Mouse (Mus musculus) adrenal gland, adult (tissue): ENCODE results near the gene Olfr765.
"Not testable (repeated sequence)": the region's sequence is repeated elsewhere in the genome, so short reads cannot be mapped to it uniquely, and the experiment has no call there.

Experiments
- DNase-seq, 2 experiments: peaks; one replicate each; pipeline ENCODE4 v3.0.0; 2022 to 2023; ENCODE audit warnings: low spot score in 1 of 2; ENCODE audit not compliant: inconsistent age in 2 of 2

The Olfr765 gene

DNA sequence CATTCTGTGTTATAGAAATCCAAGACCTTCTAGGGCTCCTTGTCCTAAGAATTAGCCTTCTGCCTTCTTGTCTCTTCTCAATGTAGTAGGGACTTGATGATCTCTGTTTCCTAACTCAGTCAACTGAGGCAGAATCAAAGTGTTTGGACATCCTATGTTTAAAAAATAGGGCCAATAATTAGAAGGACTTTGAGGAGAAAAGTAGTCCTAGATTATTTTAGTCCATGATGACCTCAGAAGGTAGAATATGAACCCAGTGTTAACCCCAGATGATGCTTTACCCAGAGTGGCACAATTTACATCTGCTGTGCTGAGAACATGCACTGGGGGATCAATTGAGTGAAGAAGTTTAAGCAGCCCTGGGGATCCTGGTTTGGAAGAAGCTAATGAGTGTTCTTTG lies at the start of gene Olfr765:
Gene Olfr765 (minus strand): TSS at position 101 of the 400 bp plus-strand sequence.
- not testable (repeated sequence) for DNase-seq

DNA sequence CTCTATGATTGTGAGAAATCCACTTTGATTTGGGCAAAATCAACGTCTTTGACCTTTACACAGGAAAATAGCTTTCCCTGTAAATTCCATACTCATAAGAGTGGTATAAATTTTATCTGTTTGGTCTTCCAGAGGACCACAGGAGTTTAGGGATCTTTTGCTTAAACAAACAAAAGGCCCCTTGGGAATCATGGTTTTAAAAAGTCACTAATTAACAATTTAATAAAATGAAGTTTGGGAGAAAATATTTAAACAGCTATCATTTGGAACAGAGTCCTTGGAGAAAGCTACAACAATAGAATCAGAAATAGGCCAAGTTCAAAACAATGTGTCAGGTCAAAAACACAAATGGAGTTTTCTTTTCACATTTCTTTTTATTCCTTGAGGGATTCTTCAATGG lies 49.5 kb upstream of the Olfr765 start, which contains the start of gene Olfr768:
Gene Olfr768 (minus strand): TSS at position 101 of the 400 bp plus-strand sequence.
- no peak for DNase-seq

DNA sequence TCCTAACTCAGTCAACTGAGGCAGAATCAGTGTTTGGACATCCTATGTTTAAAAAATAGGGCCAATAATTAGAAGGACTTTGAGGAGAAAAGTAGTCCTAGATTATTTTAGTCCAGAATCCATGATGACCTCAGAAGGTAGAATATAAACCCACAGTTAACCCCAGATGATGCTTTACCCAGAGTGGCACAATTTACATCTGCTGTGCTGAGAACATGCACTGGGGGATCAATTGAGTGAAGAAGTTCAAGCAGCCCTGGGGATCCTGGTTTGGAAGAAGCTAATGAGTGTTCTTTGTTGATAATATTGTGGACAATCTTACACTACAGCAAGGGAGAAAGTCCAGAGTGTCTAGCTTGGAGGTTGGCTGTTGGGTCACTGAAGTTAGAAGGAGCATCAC lies 33.0 kb upstream of the Olfr765 start, which contains the start of gene Olfr767:
Gene Olfr767 (minus strand): TSS at position 101 of the 400 bp plus-strand sequence.
- not testable (repeated sequence) for DNase-seq

DNA sequence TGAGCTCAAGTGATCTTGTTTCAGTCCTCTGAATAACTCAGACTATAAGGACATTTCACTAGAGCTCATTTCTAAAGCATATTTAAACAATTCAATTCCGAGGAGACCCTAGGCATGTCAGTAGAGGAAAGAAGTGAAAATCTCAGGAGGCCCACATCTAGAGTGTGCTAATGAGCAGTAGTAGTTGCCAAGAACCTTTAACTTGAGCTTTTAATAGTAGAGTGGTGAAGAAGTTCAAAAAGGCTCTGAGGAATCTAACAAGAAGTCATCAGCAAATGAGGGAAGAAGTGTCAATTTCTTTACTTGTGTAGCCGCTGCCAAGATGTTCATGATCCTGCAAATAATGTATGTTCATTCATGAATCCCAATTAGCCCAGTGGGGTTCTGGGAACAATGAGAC lies 19.1 kb upstream of the Olfr765 start, which contains the start of gene Olfr766-ps1:
Gene Olfr766-ps1 (minus strand): TSS at position 101 of the 400 bp plus-strand sequence.
- DNase-seq, result no peak

DNA sequence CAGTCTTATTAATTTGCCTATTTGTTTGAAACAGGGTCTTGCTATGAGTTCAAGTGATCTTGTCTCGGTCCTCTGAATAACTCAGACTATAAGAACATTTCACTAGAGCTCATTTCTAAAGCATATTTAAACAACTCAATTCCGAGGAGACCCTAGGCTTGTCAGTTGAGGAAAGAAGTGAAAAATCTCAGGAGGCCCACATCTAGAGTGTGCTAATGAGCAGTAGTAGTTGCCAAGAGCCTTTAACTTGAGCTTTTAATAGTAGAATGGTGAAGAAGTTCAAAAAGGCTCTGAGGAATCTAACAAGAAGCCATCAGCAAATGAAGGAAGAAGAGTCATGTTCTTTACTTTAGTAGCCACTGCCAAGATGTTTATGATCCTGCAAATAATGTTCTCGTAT lies 10.0 kb downstream of the Olfr765 start, which contains the start of gene Olfr764-ps1:
Gene Olfr764-ps1 (minus strand): TSS at position 101 of the 400 bp plus-strand sequence.
- no peak for DNase-seq

DNA sequence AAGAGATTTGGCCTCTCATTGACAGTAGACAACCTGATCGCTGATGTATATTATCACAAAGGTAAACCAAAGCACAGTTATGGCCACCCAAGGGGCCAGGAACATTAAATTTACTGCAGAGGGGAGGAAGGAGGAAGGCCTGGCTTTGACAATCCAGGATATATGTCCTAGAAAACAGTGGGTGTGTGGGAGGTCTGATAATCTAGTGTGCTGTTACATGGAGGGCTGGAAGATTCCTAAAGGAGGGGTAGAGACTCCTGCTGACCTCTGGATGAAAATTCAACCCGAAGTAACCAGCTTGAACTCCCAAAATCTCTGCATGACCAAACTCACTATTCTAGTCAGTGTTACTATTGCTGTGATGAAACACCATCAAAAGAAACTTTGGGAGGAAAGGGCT lies 21.5 kb downstream of the Olfr765 start:
- DNase-seq, result no peak

DNA sequence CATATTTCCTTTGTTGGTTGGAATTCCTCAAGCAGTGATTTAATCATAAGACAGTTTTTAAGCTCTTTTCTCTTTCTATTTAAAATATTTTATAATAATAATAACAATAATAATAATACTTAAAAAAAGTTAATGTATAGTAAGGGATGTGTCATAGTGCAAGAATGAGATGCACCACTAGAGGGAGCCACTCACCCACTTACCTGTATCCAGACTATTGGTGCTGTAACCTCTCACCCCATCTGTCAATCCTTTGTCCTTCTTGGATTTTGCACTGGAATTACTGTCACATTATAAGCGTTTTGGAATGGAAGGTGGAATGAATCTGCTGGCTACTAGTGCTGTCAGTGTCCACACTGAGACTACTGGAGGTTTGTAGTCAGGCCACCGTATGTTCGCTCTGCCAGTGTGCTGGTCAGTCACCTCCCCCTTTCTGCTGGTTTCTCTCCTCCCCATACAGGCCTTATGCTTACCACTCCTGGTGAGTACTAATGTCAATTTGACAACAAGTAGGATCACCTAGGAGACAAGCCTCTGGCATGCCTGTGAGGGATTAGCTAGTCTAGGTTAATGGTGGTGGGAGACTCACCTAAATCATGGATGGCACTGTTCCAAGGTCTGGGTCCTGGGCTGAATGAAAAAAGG lies 23.7 kb downstream of the Olfr765 start:
- DNase-seq, result peak in 1 of 2 experiments; percentile 74

DNA sequence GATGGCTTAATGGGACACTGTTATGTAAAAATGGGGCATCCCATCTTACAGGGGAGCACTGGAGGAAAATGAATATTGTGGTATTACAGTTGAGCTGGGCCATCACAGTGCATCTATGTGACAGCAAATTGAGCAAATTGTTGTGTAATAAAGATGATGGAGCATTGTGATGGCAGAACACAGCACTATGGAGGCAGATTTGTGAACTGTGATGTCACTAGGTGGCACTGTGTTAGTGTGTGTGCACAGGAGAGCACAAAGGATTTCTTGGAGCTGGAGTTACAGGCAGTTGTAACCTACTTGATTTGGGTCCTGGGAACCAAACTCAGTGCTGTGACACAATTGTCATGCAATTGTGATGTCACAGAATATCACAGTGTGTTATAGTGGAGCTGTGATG lies 26.5 kb downstream of the Olfr765 start:
- no peak for DNase-seq

DNA sequence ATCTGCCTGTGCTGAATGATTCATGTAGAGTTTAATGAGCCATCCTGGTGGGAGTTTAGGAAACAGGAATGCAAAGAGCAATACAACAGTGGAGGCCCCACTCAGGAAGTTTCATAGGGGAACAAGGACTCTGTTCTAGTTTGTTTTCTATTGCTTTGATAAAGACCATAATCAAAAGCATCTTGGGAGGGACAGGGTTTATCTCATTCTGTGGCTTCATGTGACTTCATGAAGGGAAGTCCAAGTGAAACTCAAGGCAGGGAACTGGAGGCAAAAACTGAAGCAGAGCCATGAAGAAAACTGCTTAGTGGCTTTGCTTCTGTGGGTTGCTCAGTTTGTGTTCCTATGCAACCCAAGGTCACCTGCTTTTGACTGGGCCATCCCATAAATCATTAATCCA lies 35.3 kb downstream of the Olfr765 start:
- no peak for DNase-seq

DNA sequence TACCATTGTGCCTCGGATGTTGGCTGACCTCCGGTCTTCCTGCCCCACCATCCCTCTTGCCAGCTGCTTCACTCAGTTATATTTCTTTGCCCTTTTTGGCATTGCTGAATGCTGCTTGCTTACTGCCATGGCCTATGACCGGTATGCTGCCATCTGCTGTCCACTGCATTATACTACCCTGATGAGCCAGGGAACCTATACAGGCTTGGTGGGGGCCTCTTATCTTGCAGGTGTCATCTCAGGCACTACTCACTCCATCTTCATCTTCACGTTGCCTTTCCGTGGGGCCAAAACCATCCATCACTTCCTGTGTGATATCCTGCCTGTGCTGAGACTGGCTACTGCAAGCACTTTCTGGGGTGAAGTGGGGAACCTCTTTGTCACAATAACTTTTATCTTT lies 38.3 kb downstream of the Olfr765 start:
- DNase-seq, result not testable (repeated sequence)

DNA sequence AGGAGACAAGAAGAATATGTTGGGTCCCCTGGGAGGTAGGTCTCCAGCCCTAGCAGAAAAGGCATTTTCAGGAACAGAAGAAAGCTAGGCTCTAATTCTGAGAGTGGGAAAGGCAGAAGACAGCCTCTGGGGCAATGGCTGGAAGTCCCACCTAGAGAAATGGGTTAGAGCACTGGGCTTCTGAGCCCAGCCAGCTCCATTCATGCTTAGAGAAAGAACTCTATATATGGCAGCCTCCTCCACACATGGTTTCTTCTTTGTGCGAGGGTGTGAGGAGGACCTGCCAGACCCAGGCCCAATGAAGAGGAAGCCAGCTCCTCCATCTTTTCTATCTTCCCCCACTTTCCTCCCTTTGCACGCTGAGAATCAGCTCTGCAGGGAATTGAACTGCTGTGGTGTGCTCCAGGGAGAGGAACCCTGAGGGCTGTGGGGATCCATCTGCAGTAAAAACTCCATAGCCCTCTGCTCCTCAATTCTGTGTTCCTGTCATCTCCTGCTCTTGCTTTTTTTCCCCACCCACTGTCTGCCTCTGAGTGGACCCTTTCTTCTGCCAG lies 39.4 kb downstream of the Olfr765 start, which contains the start of gene Olfr763:
Gene Olfr763 (plus strand): TSS at position 504 of the 554 bp plus-strand sequence.
- DNase-seq, result no peak

DNA sequence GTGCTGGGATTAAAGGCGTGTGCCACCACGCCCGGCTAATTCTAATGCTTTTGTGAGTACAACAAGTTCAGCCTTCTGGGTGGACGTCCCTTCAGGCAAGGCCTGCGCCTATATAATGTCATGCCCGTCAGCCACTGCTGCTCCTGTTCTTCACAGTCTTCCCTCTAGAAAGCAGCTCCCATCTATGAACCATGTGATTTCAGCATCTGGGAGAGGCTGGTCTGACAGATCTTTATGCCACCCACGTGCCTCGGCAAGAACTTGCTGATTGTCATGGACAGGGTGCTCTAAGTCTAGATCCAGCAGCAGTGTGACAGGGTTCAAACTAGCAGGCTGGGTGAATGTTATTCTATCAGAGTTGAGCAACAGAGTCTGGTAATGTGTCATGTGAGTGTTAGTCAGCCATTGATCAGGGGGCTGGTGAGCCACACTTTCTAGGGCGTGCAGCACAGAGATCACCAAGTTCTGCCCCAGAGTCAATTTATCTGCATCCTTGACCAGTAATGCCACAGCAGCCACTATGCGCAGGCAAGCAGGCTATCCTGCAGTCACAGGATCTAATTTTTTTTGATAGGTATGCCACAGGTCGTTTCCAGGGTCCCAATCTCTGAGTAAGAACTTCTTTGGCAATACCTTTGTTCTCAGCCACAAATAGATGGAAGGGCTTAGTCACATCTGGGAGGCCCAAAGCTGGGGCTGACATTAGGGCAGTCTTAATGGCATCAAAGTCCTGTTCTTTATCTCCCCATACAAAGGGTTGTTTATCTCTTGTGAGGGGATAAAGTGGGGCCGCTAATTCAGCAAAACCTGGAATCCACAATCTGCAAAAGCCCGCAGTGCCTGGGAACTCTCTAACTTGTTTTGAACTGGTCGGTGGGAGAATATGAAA lies 45.5 kb downstream of the Olfr765 start:
- peak in 1 of 2 experiments; percentile 26 for DNase-seq

DNA sequence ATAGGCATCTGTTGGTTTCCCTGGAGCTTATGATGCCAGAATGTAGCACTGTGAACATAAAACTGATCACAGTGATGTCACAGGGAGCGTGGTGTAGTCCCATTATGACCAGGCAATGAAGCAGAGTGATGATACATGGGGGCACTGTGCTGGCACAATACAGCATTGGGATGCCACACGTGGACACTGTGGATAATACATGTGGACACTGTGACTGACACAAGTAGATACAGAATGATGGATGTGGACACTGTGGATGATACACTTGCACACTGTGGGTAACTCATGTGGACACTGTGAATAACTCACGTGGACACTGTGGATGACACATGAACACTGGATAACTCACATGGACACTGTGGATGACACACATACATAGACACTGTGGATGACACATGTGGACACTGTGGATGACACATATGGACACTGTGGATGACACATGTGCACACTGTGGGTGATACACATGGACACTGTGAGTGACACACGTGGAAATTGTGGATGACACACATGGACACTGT lies 53.2 kb downstream of the Olfr765 start:
- DNase-seq, result no peak

DNA sequence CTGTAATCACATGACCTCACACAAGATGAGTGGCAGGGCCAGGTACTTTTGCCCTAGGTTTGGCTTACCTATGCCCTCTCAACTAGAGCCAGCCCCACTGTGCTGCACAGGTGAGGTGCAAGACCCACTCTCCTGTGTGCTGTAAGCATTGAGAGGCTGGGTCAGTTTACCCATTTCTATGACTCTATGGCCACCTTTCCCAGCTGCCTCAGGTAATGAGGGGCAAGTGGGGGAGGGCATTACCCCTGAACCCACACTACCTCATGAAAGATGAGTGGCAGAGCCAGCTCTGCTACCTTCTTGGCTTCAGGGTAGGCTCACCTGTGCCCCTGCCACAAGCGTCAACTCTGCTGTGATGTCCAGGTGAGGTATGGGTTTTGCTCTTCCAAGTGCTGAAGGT lies 54.0 kb downstream of the Olfr765 start:
- DNase-seq, result no peak
